Mouse (Mus musculus): ENCODE data around the gene Sema5b.

DNA sequence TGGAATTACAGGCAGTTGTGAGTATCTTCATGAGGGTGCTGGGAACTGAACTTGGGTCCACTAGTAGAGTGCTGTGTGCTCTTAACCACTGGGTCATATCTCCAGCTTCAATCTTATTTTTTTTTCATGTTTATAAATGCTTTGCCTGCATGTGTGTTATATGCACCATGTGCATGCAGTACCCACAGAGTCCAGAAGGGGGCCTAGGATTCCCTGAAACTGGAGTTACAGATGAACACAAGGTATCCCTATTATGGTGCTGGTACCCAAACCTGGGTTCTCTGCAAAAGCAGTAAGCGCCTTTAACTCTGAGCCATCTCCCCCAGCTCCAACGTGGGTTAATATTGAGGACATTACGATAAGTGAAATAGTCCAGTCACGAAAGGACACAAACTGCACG lies 52.5 kb downstream of the Sema5b start:
- TF ChIP-seq CTCF (IDR thresholded peaks at IDR 0.05; ENCODE audit: low read depth) (no peak), EP300 (IDR thresholded peaks at IDR 0.05; ENCODE audit: low read depth) (no peak)
